Mouse (Mus musculus) erythroblast, embryonic 14.5 days (primary cell): ENCODE data around the gene Spock3.

Source experiments
- GATA1 ChIP-seq: IDR thresholded peaks from 2 replicates; pipeline ENCODE4 v1.6.1; 2012; ENCODE audit warnings: low read length, inconsistent platforms, mixed read lengths
- TAL1 ChIP-seq: IDR thresholded peaks from 3 replicates; pipeline ENCODE4 v1.6.1; 2012; ENCODE audit warnings: low read length, inconsistent platforms, mixed read lengths

GRCm38 (mm10) chr8:63397659-63398058 lies 446.9 kb downstream of the Spock3 start:
- TF ChIP-seq TAL1, result no peak
- TF ChIP-seq GATA1, result no peak
